Mouse (Mus musculus) ES-E14 (cell line): Measurements from ENCODE around the gene Otulin.

Source experiments
- CHD2 ChIP-seq: IDR thresholded peaks from 2 replicates; pipeline ENCODE4 v1.6.1; 2014; ENCODE audit warnings: mild to moderate bottlenecking, low read depth, low read length, inconsistent platforms
- HCFC1 ChIP-seq: IDR thresholded peaks from 2 replicates; pipeline ENCODE4 v1.6.1; 2012; ENCODE audit warnings: low read length, inconsistent platforms, borderline replicate concordance; ENCODE audit not compliant: insufficient read depth
- ZC3H11A ChIP-seq: IDR thresholded peaks from 2 replicates; pipeline ENCODE4 v1.6.1; 2012; ENCODE audit warnings: low read depth, mild to moderate bottlenecking, inconsistent platforms, low read length, borderline replicate concordance
- ZNF384 ChIP-seq: IDR thresholded peaks from 2 replicates; pipeline ENCODE4 v1.6.1; 2012; ENCODE audit warnings: low read depth, low read length, inconsistent platforms

GRCm38 (mm10) chr15:27596463-27597140, 33.9 kb downstream of the Otulin start:
- TF ChIP-seq ZC3H11A = no peak
- no peak for TF ChIP-seq ZNF384
- no peak for TF ChIP-seq HCFC1
- TF ChIP-seq CHD2 = no peak
